Mouse (Mus musculus) 3T3-L1 (cell line): ENCODE results near the gene Sdr9c7.
A peak's percentile ranks its signal among the peaks of the same experiment; 100 is the strongest.
"Not testable (repeated sequence)": the region's sequence is repeated elsewhere in the genome, so short reads cannot be mapped to it uniquely, and the experiment has no call there.

ENCODE experiments used
- DNase-seq: peaks from one replicate; pipeline ENCODE4 v3.0.0-alpha.2; 2015; ENCODE audit warnings: low read depth, low spot score

The Sdr9c7 gene

DNA sequence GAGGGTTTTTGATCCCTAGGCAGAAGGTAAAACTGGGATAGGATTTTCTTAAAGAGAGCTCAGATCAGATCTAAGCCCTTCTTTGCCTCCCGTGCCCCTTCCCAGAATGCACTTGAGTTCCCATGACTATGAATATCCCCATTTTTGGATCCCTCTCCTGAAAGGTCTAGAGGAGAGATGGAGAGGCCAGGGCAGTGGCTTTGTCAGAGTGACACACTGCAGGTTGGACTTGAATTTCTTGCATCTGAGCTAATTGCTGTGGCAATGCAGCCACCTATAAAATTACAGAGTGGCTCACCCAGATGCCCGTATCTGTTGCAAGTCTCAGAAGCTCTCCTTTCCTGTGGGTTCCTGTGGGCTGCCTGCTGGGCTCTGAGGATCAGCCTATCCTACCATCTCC lies at the start of gene Sdr9c7:
TSS of gene Sdr9c7 (plus strand) at position 301 of the 400 bp plus-strand sequence.
- DNase-seq = no peak

DNA sequence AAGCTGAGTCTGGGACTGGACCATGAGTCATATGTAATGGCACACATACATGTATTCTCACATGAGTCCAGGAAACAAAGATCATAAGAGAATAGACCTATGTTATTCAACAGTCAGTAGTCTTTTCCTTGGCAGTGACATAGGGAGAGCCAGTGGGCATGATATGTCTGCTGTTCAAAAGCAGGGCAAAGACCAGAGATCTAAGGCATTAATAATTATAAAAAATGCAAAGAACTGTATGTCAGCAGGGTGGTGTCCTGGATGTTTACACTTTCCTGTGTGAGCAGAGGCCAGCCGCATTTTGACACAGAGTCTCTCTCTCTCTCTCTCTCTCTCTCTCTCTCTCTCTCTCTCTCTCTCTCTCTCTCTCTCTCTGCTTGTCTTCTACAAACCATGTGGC lies 48.7 kb upstream of the Sdr9c7 start, which contains the start of gene Rdh19:
TSS of gene Rdh19 (plus strand) at position 301 of the 400 bp plus-strand sequence.
- no peak for DNase-seq

DNA sequence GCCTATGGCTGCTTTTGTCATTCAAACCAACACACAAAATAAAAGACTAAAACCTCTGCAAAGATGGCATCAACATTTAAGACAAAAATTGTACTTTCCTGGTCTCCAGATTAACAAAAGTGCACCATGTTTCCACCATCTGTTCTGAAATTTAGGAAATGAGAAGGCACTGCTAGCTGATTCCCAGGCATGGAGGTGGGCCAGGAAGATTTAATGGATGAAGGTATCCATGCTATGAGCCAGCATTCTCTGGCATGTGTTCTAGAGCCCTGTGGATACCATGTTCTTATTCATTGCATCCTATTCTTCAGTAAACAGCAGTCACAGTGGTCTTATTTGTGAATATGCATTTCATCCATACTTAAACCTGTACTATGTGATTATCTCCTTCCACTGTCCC lies 41.9 kb upstream of the Sdr9c7 start:
- no peak for DNase-seq

DNA sequence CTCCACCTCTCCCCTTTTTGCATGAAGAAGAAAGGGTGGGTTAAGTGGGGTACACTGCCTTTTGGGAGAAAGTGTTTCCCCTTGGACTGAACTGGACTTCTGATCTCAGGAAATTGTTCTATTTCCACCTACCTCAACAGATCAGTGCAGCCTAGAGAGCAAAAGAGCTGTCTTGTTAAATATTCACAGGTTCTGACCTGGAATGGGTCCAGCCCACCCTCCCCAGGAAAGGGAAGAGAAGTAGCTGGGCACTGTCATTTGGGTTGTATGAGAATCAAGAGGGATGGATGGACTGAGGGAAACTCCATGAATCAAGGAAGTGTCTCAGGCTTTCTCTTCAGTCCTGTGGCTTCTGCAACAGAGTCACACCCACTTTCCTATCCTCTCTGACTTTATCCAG lies 33.4 kb upstream of the Sdr9c7 start:
- DNase-seq = no peak

DNA sequence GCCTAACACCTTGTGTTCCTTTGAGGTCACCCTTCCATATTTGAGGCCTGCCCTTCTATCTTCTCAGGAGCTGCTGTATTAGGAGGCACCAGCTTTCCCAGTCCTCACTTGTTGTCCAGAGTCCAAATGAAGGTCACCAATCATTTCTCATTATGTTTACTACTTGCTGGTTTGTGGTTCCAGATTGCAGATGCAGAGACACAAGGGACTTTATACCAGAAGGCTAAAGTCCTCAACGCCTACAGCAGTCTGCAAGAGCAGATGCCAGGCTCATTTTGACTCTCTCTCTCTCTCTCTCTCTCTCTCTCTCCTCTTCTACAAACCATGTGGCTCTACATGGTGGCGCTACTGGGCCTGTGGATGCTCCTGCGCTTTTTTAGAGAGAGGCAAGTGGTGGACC lies 32.1 kb upstream of the Sdr9c7 start, which contains the start of gene Rdh16f2:
TSS of gene Rdh16f2 (plus strand) at position 243 of the 400 bp plus-strand sequence.
- DNase-seq = no peak

DNA sequence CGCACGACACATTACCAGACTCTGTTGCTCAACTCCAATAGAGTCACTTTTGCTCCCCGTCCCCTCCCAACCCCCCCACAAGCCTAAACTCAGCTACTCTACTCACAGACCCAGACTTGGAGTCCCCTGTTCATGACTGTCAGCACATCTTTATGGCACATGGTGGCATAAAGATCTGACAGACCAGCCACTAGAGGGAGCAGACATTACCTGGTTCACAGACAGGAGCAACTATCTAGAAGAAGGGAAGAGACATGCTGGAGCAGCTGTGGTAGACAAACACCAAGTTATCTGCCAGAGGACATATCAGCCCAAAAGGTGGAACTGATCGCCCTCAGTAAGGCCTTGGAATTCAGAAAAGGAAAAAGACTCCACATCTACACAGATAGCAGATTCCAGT lies 25.8 kb upstream of the Sdr9c7 start:
- DNase-seq = peak; percentile 23

DNA sequence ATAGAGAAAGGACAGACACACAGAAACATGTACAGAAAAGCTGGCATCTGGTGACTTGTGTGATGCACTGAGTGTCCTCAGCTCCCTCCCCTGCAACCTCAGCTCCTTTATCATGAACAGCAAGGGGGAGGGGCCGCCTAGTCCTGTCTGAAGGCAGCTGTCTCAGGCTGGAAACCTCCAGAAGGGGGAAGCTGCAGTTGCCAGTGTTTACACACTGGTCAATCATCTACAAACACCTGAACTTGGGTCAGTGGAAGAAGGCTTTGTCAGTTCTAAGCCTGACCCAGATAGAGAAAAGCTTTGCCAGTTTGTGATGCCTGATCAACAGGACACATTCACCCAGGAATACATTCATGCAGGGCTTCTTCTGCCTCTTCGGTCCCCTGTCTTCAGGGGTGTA lies 20.6 kb upstream of the Sdr9c7 start:
- no peak for DNase-seq

DNA sequence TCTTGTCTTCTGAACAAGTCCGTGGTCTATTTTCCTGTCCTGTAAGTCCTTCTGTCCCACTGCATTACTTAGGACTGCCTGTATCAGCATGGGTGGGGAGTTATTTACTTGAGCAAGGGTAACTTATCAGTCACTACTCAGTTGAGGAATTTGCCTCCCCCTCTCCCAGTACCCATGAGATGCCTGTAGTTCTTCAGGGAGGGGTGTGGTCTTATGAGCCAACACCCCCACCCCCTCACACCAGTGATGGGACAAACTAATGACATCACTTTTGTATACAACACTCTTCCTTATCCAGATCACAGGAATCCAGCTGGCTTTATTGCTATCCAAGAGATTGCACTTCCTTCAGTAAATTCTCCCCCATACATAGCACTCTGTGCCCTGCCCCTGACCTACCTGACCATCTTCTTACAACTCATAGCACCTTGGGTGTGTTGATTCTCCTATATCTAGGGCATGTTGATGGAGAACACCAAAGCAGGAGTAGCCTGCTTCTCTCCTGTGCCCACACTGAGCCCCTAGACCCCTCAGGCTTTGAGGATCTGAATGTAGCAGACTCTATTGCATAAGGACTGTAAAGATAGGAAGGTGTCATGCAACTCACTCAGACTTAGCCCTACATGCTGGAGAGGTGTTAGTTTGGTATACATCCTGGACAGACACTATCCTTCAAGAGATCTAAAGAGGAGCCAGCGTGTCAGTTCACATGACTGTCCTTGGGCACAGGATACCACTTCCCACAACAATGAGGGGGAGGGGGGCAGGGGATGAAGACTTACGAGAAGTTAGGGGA lies 19.9 kb upstream of the Sdr9c7 start:
- no peak for DNase-seq

DNA sequence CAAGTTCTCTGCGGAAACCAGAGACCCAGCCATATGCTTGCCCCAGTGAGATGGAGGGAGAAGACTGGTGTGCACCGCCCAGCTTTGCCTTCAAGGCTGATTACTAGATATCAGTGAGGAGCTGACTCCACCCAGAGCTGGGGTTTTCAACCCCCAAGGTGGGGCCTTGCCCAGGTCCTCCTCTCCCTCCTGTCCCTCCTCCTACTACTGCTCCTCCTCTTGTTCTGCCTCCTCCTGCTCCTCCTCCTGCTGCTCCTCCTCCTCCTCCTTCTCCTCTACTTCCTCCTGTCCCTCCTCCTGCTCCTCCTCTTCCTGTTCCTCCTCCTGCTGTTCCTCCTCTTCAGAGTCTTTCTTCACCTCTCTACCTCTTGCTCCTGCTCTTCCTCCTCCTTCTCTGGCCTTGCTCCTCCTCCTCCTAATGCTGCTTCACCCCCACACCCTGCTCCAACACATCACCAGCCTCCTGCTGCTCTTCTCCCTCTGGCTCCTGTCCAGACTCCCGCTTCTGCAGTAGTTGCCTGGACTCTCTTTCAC lies 19.1 kb upstream of the Sdr9c7 start:
- peak; percentile 50 for DNase-seq

DNA sequence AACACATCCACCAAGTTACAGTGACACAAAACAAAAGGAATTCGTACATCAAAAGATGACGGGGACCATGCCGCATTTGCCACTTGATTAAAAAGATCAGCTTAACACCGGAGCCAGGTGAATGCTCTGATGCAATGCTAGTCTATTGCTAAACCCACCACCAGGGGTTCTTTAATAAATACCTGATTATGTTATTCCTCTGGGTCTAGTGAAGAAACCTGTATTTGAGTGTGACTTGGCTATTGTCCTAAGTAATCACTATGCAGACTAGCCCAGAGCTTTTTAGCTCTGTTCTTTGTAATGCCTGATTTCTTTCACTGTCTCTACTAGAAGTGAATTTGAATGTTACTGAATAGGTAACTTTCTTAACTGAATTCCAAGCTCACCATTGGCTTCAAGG lies 17.3 kb upstream of the Sdr9c7 start:
- no peak for DNase-seq

DNA sequence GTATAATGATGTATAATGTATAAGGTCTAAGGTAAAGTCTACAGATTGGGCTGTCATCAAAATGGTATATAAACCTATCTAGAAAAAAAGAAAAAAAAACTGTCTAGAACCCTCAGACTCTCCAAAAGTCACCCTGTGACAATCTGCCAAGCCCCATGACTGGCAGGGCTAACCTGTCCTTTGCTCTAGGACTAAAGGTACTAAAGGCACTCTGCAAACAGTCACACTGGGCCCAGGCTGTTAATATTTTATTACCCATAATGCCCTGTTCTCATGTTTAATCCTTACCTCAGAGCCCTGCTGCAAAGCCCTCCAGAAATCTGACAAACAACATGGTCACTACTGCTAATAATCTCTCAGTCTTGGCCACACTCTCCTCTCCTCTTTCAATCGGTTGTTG lies 11.8 kb upstream of the Sdr9c7 start:
- no peak for DNase-seq

DNA sequence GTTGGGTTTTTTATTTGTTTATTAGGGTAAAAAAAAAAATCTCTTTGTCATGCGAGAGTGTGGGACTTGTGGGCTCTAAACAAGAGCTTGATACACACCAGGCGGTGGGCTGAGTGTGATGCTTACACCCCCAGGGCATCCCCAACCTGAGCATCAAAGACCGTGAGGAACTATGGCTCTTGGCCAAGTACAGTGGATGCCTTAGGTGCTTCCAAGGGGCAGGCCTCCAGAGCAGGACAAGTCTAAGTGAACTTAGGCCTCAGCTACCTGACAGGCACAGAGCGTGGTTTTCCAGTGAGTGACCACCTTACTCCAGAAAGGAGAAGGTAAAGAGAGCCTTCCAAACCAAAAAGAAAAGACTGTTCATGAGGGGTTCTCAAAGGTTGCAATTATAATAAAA lies 11.3 kb upstream of the Sdr9c7 start:
- DNase-seq = no peak

DNA sequence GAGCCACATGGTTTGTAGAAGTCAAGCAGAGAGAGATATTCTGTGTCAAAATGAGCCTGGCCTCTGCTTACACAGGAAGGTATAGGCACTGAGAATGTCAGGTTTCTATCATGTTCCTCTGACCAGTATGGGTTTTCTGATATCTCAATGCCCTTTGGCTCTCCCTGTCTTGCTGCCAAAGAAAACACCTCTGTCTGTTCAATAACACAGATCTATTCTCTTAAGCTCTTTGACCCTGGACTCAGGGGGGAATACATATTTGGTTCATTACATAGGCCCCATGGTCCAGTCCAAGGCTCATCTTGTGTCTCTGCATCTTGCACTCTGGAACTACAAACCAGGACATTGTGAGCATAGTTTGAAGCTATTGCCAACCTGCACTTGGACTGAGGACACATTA lies 9.7 kb upstream of the Sdr9c7 start, which contains the start of gene Rdh7:
TSS of gene Rdh7 (minus strand) at position 213 of the 400 bp plus-strand sequence.
- no peak for DNase-seq

DNA sequence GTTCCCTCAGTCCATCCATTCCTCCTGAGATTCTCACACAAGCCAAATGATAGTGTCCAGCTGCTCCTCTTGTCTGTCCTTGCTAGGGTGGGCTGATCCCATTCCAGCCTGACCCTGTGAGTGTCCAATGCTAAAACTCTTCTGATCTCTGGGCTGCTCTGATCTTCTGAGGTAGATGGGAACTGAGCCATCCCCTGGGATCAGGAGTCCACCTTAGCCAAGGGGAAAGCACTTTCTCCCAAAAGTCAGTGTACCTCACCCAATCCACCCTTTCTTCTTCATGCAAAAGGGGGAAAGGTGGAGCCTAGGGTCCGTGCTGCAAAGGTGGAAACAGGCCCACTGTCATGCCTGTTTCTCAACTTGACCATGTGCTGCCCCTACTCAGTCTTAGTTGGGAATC lies 6.8 kb upstream of the Sdr9c7 start:
- no peak for DNase-seq

DNA sequence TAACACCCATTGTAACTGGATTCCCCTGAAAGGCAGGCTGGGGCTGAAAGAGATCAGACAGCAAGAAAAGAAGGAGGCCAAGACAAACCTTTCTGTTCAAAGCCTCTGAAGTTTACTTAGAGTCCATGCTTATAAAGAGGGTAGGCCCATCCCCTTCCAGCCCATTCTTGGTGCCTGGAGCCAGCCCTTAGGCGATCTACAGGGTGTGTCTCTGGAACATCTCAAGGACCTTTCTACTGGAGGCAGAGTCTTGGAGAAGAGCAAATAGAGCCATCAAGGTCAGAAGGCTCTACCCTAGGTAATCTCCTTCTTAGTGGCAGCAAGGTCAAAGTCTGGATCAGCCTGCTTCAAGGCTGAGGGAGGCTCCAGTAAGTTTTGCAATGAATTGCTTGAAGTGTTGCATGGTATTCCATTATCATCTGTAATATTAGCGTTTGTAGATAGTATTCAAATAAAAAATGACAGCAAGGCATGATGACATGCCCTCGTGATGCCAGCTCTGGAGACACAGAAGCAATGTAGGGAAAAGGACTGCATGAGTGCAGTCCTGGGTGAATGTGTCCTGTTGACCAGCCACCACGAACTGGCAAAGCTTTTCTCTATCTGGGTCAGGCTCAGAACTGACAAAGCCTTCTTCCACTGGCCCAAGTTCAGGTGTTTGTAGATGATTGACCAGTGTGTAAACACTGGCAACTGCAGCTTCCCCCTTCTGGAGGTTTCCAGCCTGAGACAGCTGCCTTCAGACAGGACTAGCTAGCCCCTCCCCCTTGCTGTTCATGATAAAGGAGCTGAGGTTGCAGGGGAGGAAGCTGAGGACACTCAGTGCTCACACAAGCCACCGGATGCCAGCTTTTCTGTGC lies 4.9 kb upstream of the Sdr9c7 start:
- DNase-seq = not testable (repeated sequence)

DNA sequence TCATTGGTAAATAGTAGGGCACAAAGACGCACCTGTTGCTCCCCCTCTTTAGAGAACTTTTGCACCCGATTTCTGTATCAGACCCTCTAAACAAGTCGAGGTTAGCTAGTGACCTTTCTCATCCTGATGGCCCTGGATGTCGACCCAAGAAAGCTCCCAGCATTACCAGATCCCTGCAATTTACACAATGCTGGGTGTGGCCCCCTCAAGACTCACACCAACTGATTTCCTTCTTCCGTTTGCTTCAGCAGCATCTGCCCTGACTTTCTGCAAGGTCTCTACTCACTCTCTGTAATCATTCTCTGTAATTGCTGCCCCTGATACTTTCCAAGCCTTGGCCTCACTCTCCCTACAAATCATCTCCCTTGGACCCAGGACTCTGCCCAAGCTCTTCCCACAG lies 1.6 kb upstream of the Sdr9c7 start:
- no peak for DNase-seq

DNA sequence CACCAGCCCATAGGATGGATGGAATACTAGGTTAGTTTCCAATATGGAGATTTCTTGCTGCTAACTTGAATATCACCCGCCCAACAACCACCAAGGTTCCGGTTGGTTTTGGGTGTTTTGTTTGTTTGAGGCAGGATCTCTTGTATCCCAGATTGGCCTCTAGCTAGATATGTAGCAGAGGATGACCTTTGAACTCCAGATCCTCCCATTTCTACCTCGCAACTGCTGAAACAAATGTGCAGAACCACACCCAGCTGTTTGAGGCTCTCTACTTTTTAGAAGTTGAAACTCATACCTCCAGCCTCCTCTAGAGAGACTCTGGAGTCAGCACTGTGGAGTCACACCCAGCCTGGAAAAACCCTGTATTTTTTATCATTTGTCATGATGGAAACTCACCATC lies 812 bp upstream of the Sdr9c7 start:
- DNase-seq = no peak

DNA sequence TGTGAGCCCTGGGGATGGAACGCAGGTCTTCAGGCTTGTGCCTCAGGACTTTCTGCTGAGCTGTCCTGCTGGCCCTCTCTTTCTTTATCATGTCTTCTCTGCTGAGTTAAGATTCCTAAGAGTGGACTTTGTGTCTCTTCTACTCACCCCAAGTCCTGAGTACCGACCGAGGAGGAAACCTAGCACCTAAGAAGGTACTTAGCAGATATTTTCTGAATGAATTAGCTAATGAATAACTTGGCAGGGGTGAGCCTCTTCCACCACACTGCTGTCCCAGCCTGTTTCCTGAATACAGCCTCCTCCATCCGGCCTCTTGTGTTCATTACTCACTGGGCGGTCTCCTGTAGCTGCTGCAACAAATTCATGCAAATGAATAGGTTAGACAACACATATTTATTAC lies 1.5 kb downstream of the Sdr9c7 start:
- DNase-seq = no peak

DNA sequence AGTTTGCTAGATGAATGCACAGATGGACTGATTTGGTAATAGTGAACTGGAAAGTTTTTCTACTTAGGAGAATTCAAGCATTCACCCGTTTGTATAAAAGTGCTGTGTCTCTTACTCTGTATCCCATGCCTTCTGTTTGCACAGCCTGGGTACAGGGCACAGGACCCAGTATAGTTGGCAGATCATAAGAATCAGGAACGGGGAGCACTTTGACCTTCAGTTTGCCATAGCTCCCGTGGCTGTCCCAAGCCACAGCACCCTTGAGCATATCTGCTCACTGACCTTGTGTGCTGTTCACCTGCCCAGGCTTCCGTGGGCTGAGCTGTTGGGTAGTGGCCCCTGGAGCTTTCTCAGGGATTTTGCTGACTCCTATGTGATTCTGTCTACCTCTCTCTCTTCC lies 3.4 kb downstream of the Sdr9c7 start:
- no peak for DNase-seq

DNA sequence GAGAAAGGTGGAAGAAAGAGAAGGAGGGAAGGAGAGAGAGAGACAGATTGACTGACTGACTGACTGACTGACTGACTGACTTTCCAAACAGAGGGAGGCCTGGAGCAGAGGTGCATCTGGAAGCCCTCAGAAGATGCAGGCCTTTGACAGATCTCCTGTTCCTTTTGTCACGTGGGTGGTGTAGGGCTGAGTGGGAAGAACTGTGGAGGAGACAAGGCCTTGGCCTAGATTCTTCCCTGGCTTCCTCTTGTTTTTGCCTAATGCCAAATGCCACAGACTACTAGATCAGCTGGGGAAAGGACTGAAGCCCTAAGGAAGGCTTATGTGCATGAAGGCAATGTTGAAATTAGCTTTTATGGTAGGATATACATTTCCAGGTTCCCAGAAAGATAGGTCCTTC lies 4.8 kb downstream of the Sdr9c7 start:
- no peak for DNase-seq

DNA sequence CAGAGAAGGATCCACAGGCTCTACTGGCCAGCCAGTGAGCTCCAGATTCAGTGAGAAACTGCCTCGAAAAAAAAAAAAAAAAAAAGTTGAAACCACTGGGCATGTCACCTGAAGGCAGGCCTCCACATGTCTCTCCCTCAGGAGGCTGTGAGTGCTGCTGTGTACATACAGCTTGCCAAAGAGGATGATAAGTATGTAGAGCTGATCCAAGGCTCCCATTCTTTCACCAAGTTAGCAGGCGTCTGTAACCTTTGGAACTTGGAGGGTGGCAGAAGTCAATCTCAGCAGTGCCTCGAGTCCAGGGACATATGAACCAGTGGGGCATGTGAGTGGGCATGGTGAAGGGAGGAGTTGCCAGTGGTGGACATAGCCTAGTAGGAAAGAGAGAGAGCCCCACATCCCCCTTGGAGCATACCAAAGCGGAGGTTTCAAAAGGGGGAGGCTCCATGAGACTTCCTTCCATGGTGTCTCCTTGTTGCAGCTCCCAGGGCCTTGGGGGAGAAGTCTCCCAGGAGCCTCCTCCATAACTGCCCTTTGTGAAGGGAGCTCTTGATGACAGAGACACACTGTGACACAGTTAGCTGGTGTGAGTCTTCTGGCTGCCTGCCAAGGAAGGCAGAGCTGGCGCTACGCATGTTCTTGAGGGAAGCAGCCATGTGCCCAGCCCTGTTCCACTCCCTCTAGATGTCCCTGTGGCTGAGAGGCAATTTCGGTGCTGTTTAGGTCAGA lies 6.6 kb downstream of the Sdr9c7 start:
- no peak for DNase-seq

DNA sequence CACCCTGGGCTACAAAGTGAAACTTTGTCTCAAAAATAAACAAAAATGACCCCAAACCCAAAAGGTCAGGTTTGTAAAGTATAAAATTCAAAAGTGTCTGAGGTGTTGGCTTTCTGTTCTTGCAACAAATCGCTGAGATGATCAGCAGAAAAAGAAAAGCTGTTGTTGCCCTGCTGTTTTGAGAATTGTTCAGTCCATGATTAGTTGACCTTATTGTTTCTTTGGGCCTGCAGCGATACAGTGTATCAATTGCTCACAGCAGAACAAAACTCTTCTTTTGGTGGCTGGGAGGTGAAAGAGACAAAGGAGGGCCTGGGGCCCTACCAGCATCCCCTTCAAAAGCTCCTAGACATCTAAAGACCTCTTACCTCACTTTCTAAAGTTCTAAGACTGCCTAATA lies 7.8 kb downstream of the Sdr9c7 start:
- no peak for DNase-seq
